Mouse (Mus musculus) right cerebral cortex, postnatal 36 days (tissue): ENCODE results near the gene Grip1.

Experiments
- DNase-seq, 2 experiments: peaks; one replicate each; pipeline ENCODE4 v3.0.0; 2022; ENCODE audit warnings: low spot score in 2 of 2, mixed read lengths in 1 of 2

The Grip1 gene

DNA sequence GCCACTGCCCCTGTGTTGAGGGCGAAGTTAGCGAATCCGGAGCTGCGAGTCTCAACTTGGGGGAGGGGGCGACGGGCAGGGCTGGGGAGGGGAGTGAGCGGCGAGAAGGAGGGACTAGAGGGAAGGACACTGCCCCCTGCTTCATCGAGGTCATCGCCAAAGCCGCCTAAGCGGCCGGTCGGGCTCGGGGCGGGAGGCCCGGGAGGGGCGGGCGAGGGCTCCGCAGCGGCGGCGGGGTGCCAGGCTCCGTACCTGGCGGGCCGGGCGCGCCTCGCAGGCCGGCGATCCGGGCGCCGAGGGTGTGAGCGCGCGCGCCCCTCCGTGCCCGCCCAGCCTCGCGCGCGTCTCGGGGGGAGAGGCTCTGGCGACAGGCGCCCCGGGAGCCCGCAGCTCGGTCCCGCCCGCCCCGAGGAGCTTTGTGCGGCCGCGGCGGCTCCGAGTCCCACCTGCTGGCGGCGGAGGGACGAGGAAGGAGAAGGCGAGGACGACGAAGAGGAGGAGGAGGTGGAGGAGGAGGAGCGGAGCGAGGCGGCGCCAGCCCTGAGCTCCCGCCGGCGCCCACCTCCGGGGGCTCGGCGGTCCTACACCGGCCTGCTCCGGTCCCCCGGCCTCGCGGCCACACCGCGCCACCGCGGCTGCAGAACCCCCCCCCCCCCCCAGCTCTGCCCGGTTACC lies at the start of gene Grip1:
Gene Grip1 (plus strand): TSS at position 400 of the 675 bp plus-strand sequence.
- peak in 1 of 2 experiments; percentile 23 for DNase-seq

DNA sequence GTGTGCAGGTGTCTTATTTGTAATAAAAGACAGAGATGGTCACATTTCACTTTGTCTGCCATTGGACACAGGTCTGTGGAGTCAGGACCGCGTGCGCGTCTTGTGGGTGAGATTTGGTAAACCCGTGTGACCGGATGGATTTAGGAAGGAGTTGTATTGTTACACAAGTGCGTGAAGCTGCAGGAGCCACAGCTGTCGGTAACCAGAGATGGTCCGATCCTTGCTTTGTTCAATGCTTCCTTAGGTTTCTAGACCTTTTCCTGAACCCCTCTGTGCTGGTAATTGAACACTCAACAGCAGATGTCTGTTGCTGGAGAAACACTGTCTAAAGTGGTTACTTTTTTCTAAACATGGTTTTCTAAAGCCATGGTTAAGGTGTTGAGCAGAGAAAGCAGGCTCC lies 48.5 kb upstream of the Grip1 start:
- no peak for DNase-seq

DNA sequence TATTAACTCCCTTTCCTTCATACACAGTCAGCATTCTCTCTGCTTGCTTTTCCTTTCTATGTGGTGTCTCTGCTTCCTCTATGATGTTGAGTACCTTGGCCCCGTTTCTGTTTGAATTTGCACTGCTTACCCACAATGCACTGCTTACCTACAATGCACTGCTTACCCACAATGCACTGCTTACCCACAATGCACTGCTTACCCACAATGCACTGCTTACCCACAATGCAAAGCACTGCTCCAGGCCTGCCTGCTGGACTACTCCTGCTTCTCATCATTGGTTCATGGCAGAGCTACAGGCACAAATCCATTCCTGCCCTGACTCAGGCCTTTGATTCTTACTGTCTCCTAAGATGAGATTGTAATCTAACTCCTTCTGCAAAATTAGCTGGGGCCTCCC lies 48.0 kb upstream of the Grip1 start:
- DNase-seq: no peak

DNA sequence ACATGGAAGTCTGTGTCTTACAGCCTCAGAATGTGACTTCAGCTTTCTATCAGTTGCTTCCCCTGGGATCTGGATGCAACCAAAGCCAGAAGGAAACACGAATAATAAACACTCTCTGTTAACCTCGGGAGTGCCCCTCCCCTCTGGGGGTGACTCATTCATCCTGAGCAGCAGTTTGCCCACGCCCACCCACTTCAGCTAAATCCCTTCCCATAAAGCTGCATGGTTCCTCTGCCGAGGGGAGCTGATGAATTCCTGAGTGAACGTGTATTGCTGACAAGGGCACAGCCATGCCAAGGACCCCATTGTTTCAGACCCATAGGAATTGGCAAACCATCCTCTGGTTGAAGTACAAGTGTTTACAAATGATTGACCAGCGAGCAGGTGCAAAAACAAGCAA lies 45.3 kb upstream of the Grip1 start:
- DNase-seq: no peak

DNA sequence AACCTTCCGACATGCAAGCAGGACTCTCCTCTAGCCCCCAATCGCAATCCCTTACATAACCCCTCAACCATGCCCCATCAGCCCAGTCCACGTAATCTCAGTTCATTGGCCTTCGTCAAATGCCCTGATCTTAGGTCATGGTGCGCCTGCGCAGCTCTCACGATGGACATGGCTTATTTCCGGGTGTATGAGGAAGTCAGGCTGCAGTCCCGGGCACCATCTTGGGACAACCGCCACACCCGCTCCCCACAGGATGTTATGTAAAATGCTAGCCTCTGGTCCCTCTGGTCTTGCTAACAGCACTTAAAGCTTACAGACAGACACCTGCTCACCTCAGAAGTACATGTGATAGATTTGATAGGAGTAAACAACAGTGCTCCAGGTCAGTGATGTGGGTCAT lies 40.4 kb upstream of the Grip1 start:
- no peak for DNase-seq

DNA sequence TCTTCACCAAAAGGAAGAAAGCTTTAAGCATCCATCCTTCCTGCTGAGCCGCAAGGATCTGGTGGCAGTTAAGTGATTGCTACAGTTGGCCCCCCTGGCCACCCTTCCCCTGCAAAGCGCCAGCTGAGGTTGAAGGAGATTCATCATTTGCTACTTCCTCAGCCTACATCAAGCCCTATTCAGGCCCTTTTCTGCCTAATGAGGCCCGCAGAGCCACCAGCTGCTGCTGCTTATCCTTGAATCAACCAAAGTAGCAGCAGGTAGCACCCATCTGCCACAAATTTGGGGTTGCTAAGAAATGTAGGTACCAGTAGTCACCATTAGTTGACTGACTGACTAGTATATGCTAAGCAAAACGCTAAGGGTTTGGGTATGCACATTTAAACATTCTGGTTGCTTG lies 38.5 kb upstream of the Grip1 start:
- no peak for DNase-seq

DNA sequence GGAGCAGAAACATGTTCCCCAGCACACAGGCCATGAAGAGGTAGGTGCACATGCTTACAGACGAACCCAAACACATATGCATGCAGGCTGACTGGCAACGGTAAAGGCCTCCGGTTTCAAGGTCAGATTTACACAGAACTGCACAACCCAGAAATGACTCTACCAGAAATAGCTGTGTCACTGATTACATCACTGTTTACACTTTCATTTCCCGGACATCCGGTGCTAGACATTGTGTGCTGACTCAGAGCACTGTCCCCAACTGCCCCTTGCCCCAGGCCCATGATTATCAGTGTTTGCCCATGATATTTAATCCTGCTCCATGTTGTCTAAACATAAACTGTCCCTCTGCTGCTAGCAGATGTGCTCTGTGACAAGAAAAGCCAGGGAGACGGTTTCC lies 32.2 kb upstream of the Grip1 start:
- DNase-seq: no peak

DNA sequence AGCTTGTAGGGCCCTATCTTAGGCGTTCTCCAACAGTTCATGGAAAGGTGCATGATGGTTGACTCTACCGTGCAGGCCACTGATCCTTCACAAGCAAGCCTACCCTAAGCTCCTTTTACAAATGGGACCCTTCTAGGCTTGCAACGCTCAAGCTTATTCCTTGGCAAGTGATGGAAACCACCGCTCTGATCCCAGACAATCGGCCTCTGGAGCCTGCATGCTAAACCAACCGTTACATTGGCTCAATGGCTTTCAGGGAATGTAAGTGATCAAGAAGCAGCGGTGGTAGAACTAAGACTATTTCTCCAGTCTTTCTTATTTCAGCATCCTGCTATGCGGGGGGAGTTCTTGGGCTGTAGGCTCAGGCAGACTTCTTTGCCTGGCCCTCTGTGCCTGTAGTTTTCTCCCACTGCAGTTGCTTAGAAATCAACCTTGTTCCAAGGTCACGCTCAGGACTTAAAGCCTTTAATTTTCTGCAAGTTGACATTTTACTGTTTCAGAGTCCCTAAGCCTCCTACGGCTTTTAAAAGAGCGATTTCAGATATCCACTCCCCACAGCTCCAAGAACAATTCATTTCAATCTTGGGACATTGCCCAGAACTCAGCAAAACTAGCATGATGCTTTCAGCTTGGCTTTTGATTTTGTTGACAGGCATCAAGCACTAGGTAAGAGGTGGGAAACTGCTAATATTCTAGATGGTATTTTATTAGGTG lies 29.7 kb upstream of the Grip1 start:
- no peak for DNase-seq

DNA sequence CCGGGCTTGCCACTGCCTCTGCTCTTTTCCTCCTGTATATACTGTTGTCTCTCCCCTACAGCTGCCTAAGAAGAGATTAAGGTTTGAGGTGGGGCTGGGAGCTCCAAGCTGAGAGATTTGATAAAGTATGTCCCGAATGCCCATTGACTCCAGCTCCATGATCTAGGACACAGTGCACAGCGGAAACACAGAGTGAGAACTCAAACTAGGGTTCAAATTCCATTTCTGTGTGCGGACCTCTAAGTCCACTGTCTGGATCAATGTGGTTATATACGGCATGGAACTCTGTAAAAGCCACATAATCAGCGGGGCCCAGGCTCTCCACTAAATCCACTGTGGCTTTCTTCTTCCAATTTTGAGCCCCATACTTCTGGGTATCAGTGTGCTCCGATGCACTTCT lies 26.0 kb upstream of the Grip1 start:
- no peak for DNase-seq

DNA sequence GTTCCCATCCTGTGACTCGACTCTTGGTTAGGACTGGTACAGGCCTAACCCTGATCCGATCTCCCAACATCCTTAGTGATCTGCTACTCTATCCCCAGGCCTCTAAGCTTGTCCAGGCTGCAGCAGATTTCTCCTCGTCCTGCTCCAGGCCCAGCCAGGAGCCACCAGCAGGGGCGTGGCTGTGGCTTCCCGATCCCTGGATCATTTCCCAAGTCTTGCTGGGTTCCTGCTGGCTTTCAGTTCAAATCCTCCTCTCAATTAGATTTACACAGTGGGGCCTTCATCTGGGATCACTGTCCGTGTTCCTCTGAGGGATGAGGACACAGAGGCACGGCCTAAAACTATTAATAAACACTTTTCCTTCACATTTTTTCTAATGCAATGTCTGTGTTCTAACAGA lies 25.5 kb upstream of the Grip1 start:
- no peak for DNase-seq

DNA sequence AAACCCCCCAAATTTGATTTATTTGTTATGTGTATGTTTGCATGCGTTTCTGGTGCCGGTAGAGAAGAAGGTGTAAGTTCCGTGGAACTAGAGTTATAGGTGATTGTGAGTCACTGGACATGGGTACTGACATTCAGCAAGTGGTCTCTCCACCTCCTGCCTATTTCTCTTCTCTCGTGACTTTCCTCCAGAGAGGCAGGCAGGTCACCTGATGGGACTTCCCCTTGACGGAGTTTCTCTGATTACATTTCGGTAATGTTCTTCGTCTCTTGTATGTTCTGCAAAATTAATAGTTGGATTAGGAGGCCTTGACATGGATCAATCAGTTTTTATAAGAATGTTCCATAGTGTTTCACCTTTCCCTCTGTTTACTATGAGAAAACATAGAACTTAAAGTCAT lies 23.4 kb upstream of the Grip1 start:
- DNase-seq: no peak

DNA sequence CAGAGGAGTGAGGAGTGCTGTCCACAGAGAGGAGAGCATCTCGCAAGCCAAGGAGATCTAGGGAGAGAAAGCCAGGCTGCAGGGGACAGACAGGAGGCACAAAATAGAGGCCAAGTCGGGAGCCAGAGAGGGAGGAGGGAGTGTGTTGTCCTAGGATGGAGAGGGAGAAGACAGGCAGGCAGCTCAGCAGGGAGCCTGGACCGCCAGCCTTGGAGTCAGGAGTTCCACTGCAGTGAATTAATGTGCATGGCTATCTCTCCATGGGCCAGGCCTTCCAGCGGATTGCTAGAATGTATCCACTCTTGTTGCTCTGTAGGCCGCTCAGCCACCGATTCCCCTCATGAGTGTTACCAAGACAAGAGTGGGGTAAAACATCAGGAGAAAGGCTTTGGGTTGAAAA lies 21.8 kb upstream of the Grip1 start:
- DNase-seq: no peak

DNA sequence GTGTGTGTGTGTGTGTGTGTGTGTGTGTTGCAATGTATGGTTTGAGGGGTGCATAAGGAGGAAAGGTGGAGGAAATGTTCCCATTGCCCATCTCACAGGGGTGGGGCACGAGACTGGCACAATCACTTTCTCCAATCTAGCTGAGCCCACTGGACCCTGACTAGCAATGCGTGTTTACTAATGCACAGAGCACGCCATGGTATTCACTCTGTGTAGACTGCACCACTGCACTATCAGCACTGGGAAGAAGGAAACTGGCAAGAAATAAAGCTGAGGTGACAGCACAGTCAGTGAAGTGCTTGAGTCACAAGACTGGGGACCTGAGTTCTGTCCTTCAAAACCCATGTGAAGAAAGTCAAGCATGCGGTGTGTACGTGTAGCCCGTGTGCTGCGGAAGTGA lies 17.8 kb upstream of the Grip1 start:
- no peak for DNase-seq

DNA sequence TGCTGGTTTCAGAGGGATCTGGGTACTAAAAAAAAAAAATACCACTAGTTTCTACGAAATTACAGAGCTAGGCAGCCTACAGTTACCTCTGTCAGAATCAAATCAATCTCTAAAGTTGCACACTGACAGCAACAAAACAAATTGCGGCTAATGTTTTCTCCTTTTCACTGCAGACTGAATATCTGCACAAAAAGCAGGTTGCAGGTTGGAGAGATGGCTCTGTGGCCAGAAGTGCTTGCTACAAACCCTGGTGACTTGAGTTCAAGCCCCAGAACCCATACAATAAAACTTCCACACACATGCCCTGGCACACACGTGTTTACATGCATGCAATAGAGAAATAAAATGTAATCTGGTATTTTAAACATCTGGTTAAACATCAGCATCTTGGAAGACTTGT lies 16.3 kb upstream of the Grip1 start:
- DNase-seq: no peak

DNA sequence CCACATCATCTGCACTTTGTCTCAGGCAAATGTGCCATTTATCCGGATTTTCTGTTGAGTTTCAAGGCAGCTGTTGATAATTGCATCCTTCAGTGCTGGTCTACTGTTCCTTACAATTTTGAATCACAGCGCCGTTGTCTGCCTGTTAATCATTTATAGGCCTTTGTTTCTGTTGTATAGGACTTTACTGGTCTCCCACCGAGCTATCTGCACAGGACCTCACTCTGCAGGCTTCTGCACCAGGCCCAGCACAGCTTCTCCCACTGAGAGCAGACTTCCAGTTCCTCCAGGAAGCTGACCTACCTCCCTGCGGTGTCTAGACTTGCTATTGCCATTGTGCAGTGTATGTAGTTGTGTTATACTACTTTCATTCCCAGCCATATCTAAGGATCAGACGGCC lies 11.9 kb upstream of the Grip1 start:
- DNase-seq: no peak

DNA sequence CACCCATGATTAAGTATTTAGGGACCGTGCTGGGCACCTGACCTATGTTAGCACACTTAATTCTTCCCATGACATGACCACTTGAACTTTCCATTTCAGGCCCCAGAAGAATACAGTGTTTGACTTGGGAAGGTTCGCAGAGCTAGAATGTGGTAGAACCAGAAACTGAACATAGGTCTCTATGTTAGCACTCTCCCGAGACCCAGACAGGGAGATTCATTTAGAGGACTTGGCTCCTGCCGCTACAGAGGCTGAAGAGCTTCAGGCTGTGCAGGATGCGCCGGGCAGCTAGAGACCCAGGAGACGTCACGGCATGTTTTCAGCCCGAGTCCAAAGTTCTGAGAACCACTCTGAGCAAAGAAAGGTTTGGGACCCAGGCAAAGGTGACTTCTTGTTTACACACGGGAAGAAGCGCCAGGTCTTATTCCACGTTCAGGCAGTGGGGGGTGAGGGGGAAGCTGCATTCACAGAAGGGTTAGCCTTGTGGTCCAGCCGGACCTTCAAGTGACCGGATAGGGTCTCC lies 6.2 kb upstream of the Grip1 start:
- no peak for DNase-seq

DNA sequence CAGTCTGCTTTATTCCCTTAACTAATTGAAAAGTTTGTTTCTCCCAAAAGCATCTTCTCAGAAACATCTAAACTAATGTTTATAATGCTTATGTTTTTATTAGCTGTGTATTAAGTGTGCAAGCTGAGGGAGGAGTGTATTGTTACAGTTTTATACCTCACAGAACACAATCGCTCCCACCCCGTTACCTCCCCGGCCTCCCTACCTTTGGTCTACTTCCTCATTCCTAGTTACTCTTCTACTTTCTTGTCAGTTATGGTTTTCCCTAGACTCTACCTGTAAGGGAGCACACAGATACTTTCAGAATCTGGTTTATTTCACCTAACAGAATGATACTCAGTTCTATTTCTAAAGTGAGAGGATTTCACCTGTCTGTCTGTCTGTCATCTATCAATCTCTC lies 5.7 kb upstream of the Grip1 start:
- DNase-seq: no peak

DNA sequence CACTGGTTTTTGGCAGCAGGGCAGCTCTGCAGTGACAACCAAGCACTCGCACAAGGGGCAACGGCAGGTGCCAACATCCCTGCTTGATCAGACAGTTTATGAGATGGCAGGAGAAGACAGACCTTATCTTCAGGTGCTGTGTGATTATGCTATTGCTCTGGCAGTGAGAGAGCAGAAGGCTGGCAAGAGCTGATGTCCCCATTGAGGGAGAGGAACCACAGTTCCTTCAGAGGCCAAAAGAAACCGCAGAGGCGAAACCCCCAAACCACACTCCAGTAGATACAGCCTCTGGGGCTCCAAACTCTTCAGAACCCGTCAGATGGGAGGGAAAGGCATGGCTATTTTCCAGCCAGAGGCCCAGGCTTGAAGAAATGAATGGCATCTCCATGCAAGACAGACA lies 932 bp upstream of the Grip1 start:
- DNase-seq: no peak

DNA sequence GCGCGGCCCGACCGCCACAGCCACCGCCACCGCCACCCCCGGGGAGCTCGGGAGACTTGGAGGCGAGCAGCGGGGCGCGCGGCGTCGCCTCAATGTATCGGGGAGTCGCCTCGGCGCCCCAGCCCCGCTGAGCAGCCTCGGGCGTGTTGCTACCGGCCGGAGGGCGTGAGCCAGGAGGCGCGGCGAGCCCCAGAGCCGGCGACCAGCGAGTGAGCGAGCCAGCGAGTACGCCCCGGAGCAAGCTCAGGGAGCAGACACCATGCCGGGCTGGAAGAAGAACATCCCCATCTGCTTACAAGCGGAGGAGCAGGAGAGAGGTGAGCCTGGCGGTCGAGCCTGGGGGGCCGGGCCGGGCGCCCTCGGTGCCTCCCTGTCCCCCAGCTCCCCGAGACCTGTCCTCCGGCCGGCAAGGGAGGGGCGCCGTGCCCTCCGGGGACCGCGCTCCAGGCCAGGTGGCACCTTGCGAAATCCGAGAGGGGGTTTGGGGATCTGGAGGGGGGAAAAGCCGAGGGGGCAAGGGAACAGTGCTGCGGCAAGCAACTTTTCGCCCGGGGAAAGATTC lies 557 bp downstream of the Grip1 start:
- peak in 1 of 2 experiments; percentile 8 for DNase-seq

DNA sequence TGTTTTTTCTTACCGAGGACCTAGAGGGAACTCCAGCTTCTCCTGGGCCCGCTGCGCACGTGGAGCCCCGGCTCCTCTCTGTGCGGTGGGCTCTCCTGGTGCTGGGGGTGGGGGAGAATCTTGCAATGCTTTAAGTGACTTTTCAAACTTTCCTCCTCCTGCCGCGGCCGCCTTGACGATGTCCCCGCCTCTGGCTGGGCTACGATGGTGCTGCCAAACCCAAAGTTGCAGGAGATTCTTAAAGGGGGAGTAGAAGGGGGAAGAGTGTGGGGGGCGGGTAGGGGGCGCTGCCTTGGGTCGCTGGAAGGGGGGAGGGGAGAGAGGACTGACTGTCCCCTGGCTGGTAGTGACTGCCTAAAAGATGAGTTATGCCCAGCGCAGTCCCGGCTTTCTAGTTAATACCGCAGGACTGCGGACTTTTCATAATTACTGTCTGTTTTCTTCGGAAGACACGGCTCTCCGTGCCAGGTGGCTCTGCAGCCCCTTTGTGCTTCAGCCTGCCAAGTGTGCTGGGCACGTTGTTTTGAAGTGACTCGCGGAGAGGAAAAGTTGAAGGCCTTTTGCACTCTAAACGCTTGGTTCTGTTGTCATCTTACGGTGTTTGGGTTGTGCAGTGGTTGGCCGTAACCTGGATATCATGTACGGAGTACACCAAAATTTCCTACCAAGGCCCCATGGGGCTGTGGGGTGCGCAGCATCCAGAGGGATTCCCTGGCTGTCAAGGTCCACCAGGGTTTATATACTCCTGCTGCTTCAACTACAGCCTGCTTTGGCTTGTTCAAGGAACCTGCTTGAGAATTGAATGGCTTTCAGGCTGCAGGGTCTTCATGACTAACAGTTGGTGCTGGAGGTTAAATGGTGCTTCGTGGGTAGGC lies 1.3 kb downstream of the Grip1 start:
- DNase-seq: no peak

DNA sequence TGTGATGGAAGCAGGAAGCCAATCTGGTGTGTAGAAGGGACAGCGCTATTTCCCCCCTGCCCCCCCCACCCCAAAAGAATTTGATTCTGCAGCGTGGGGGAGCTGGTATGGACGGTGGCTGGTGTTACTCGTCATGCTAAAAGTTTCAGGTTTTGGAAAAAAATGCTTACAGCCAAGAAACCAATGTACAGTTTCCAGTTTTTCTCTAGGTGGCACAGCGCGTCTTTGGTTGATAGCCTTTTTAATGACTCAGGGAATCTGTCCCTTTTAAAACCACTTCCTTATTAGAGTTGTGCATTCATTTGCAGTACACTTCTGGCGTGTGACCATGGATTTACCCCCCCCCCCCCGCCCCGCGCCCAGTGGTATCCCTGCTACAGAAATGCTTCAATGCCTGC lies 1.9 kb downstream of the Grip1 start:
- DNase-seq: no peak

DNA sequence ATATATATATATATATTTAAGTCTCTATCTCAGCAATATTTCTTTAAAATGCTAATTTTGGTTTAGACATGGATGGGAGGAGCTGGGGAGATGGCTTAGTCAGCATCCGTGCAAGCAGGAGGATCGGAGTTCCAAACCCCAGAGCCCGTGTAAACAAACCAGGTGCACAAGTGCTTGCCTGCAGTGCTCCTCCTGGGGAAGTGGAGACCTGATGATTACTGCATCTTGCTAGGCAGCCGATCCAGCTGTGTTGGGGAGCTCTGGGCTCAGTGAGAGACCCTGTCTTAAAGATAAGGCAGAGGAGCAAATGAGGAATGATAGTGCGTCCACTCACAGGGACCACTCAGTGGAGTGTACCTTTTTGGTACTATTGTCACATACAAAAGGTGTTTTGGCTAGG lies 3.5 kb downstream of the Grip1 start:
- no peak for DNase-seq
